Mouse (Mus musculus) CH12.LX (cell line): Measurements from ENCODE around the gene Lrrc9. TPM values are rescaled to one million over a fixed set of nuclear protein-coding genes. Genes with fewer than 3 reads are reported as not detected.

ENCODE experiments used
- DNase-seq: peaks from one replicate; pipeline ENCODE4 v3.0.0-alpha.2; 2013; ENCODE audit errors: extremely low read depth
- H3K27ac ChIP-seq: 2 replicates; pipeline ENCODE4 v1.5.1; 2012; ENCODE audit warnings: low read depth, mild to moderate bottlenecking, control low read depth, moderate library complexity; ENCODE audit not compliant: insufficient read depth
- H3K27me3 ChIP-seq: replicated peaks from 2 replicates; pipeline ENCODE3; 2012; ENCODE audit warnings: inconsistent platforms
- H3K36me3 ChIP-seq, 2 experiments: replicated peaks in 1 of 2; 2 replicates each; pipeline versions ENCODE3 to v1.6.1; 2012; ENCODE audit warnings: inconsistent platforms in 1 of 2, low read length in 1 of 2, mild to moderate bottlenecking in 1 of 2, mixed read lengths in 1 of 2, moderate library complexity in 1 of 2; ENCODE audit not compliant: control insufficient read depth in 1 of 2, insufficient read depth in 1 of 2
- H3K4me1 ChIP-seq, 2 experiments: 2 replicates each; pipeline ENCODE4 v1.6.1; 2012; ENCODE audit warnings: inconsistent platforms in 1 of 2, moderate library complexity in 1 of 2; ENCODE audit not compliant: insufficient read depth in 2 of 2, control insufficient read depth in 1 of 2
- H3K4me2 ChIP-seq: 2 replicates; pipeline ENCODE4 v1.6.1; 2012; ENCODE audit warnings: low read depth, mild to moderate bottlenecking, control low read depth; ENCODE audit not compliant: poor library complexity, insufficient read depth, severe bottlenecking
- H3K4me3 ChIP-seq, 3 experiments: fragments of 150-350 bp in 1 of 3; sonication (generic) in 1 of 3; replicated peaks in 1 of 3; 2 replicates each; pipeline versions ENCODE3 to v1.5.1; 2011 to 2012; ENCODE audit warnings: low read depth in 2 of 3, low read length in 2 of 3, mild to moderate bottlenecking in 2 of 3, moderate library complexity in 2 of 3, control low read depth in 1 of 3, improper control_type of control experiment in 1 of 3, inconsistent platforms in 1 of 3, mixed read lengths in 1 of 3; ENCODE audit not compliant: poor library complexity in 1 of 3
- H3K79me2 ChIP-seq: replicated peaks from 2 replicates; pipeline ENCODE4 v1.6.1; 2012; ENCODE audit warnings: mild to moderate bottlenecking, moderate library complexity; ENCODE audit not compliant: control insufficient read depth, poor library complexity, insufficient read depth, severe bottlenecking; ENCODE audit errors: extremely low read depth
- H3K9ac ChIP-seq: 2 replicates; pipeline ENCODE4 v1.6.1; 2012; ENCODE audit warnings: low read depth, mild to moderate bottlenecking, control low read depth, moderate library complexity; ENCODE audit not compliant: insufficient read depth
- H3K9me3 ChIP-seq: replicated peaks from 2 replicates; pipeline ENCODE3; 2012; ENCODE audit warnings: low read length, inconsistent platforms, mixed read lengths
- BHLHE40 ChIP-seq: IDR thresholded peaks from 2 replicates; pipeline ENCODE4 v1.6.1; 2011; ENCODE audit warnings: mild to moderate bottlenecking, low read depth, low read length, improper control_type of control experiment
- GABPA ChIP-seq: IDR thresholded peaks from 2 replicates; pipeline ENCODE4 v1.6.1; 2012; ENCODE audit warnings: low read depth, low read length, improper control_type of control experiment, inconsistent platforms; ENCODE audit not compliant: insufficient replicate concordance
- HCFC1 ChIP-seq: IDR thresholded peaks from 2 replicates; pipeline ENCODE4 v1.6.1; 2012; ENCODE audit warnings: low read depth, mild to moderate bottlenecking, inconsistent platforms, low read length, improper control_type of control experiment
- JUN ChIP-seq: IDR thresholded peaks from 2 replicates; pipeline ENCODE4 v1.6.1; 2011; ENCODE audit warnings: low read depth, mild to moderate bottlenecking, low read length, improper control_type of control experiment, moderate library complexity; ENCODE audit not compliant: insufficient read depth
- JUND ChIP-seq: conservative IDR thresholded peaks from 2 replicates; pipeline ENCODE4 v1.6.1; 2011; ENCODE audit warnings: low read depth, low read length, improper control_type of control experiment
- MAX ChIP-seq: IDR thresholded peaks from 2 replicates; pipeline ENCODE4 v1.6.1; 2011; ENCODE audit warnings: low read length, improper control_type of control experiment
- NRF1 ChIP-seq: IDR thresholded peaks from 2 replicates; pipeline ENCODE4 v1.6.1; 2014; ENCODE audit warnings: low read depth, mild to moderate bottlenecking, inconsistent platforms, low read length, improper control_type of control experiment, moderate library complexity
- RAD21 ChIP-seq: IDR thresholded peaks from 2 replicates; pipeline ENCODE4 v1.6.1; 2011; ENCODE audit warnings: low read depth, mild to moderate bottlenecking, low read length, improper control_type of control experiment, moderate library complexity
- SIN3A ChIP-seq: IDR thresholded peaks from 2 replicates; pipeline ENCODE4 v1.6.1; 2012; ENCODE audit warnings: low read length, improper control_type of control experiment, inconsistent platforms
- TBP ChIP-seq: conservative IDR thresholded peaks from 2 replicates; pipeline ENCODE4 v1.6.1; 2011; ENCODE audit warnings: low read depth, low read length, improper control_type of control experiment
- USF2 ChIP-seq: conservative IDR thresholded peaks from 2 replicates; pipeline ENCODE4 v1.6.1; 2011; ENCODE audit warnings: low read depth, low read length, improper control_type of control experiment
- ZMIZ1 ChIP-seq: IDR thresholded peaks from 2 replicates; pipeline ENCODE4 v1.6.1; 2012; ENCODE audit warnings: low read depth, mild to moderate bottlenecking, inconsistent platforms, low read length, improper control_type of control experiment
- ZNF384 ChIP-seq: IDR thresholded peaks from 2 replicates; pipeline ENCODE4 v1.6.1; 2012; ENCODE audit warnings: low read depth, low read length, improper control_type of control experiment, inconsistent platforms
- dilution Hi-C: fragments of 300-500 bp; cut with MboI; formaldehyde crosslinking; loops from 2 replicates; pipeline ENCODE4 v1.14.3; 2020; ENCODE audit warnings: low sequenced_read_pairs; ENCODE audit not compliant: extremely low pct_unique_long_range_greater_than_20kb, extremely low pct_ligation_motif_present
- in situ Hi-C: fragments of 300-500 bp; cut with MboI; formaldehyde crosslinking; loops from 3 replicates; pipeline ENCODE4 v1.14.3; 2019; ENCODE audit warnings: low sequenced_read_pairs, low pct_ligation_motif_present, low pct_unique_long_range_greater_than_20kb, mixed read lengths
- polyA plus RNA-seq: library from polyadenylated mRNA; unstranded; fragments of >175 nt; gene quantifications from 2 replicates; pipeline ENCODE4 v1.2.1, GENCODE M21; 2012; ENCODE audit warnings: low read depth; ENCODE audit not compliant: insufficient read length
- total RNA-seq, 2 experiments: library from RNA; depleted of rRNA; stranded (reverse); fragments of 300-350 nt in 1 of 2; fragments of >200 nt in 1 of 2; gene quantifications; 2 replicates each; pipeline ENCODE4 v1.2.3; 2012 to 2014

The Lrrc9 gene
- total and polyA plus RNA-seq, 3 experiments = not detected

- H3K27ac ChIP-seq = no peak overlapping the region
- dilution Hi-C loops = no loop called here
- no peak overlapping the region for H3K9ac ChIP-seq
- no peak overlapping the region for H3K4me2 ChIP-seq
- in situ Hi-C loops = loop anchor here (25.0 kb wide), 1 partner anchor 645 kb away; no protein-coding TSS in a partner anchor
- no peak for DNase-seq
- TF ChIP-seq USF2 (no peak), ZNF384 (no peak), RAD21 (no peak), JUND (no peak), SIN3A (no peak), GABPA (no peak)
- H3K4me3 ChIP-seq = no peak overlapping the region
- no peaks in the 10 kb centered on the region for H3K27me3 ChIP-seq
- H3K79me2 ChIP-seq = no peaks in the 10 kb centered on the region
- peaks cover 0 to 5% of the 10 kb centered on the region in 2 experiments; a peak in 2 of 4 replicates for H3K4me1 ChIP-seq
- no peaks in the 10 kb centered on the region for H3K9me3 ChIP-seq
- H3K36me3 ChIP-seq = no peaks in the 10 kb centered on the region
Observed at GRCm38 (mm10) chr12:72407721-72408110, 34.0 kb upstream of the Lrrc9 start.

- no peaks in the 10 kb centered on the region for H3K36me3 ChIP-seq
- no peaks in the 10 kb centered on the region for H3K9me3 ChIP-seq
- TF ChIP-seq NRF1 = no peak
- no peak for TF ChIP-seq TBP
- TF ChIP-seq BHLHE40 = no peak
- no peak for TF ChIP-seq ZMIZ1
- TF ChIP-seq JUN = no peak
- no peaks in the 10 kb centered on the region for H3K27me3 ChIP-seq
- no peak overlapping the region for H3K27ac ChIP-seq
- no peak for DNase-seq
- H3K79me2 ChIP-seq = no peaks in the 10 kb centered on the region
- no peak overlapping the region for H3K4me2 ChIP-seq
- peaks cover 0 to 5% of the 10 kb centered on the region in 2 experiments; a peak in 2 of 4 replicates for H3K4me1 ChIP-seq
- H3K4me3 ChIP-seq = no peak overlapping the region
- H3K9ac ChIP-seq = no peak overlapping the region
- dilution Hi-C loops (no loop called here), in situ Hi-C loops (loop anchor here (25.0 kb wide), 1 partner anchor 646 kb away; no protein-coding TSS in a partner anchor)
Observed at GRCm38 (mm10) chr12:72408111-72408891, 33.4 kb upstream of the Lrrc9 start.

GRCm38 (mm10) chr12:72408954-72409353, 32.7 kb upstream of the Lrrc9 start, which contains the start of gene Rtn1:
Gene Rtn1 (minus strand): TSS chr12:72409054.
- H3K4me2 ChIP-seq = no peak within 1 kb of the TSS
- H3K9me3 ChIP-seq = no peaks in the 10 kb centered on the region
- H3K27me3 ChIP-seq = no peaks in the 10 kb centered on the region
- no peak within 1 kb of the TSS for H3K27ac ChIP-seq
- no peaks in the 10 kb centered on the region for H3K79me2 ChIP-seq
- no peak within 1 kb of the TSS for H3K4me3 ChIP-seq
- DNase-seq = no peak
- H3K36me3 ChIP-seq = no peaks in the 10 kb centered on the region
- peaks cover 0 to 5% of the 10 kb centered on the region in 2 experiments; a peak in 2 of 4 replicates for H3K4me1 ChIP-seq
- TF ChIP-seq GABPA (no peak), MAX (no peak), HCFC1 (no peak)
- in situ Hi-C loops = loop anchor here (25.0 kb wide), 1 partner anchor 647 kb away; no protein-coding TSS in a partner anchor
- H3K9ac ChIP-seq = no peak within 1 kb of the TSS
- dilution Hi-C loops = no loop called here
